Mouse (Mus musculus): ENCODE data around the gene Gbf1.

DNA sequence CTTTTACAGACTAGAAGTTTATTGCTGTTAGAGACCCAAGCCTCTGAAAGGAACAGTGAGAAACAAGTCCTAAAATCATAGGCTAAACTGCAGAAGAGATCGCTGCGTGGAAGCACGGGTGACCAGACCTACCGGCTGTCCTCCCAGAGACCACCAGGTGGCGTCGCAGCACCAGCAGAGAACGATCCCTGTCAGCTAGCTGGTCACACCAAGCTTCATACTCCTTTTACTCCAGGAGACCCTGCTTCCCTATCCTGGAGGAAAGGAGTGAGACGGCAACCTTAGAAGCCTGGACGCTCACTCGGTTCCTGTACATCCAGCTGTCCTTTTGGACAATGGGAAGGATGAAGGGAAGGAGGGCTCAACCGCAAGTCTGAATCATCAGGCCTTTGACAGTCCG is 17.0 kb upstream of the Gbf1 start:
- TF ChIP-seq CTCF (IDR thresholded peaks at IDR 0.05; ENCODE audit: borderline replicate concordance, insufficient read depth, low read length) (peak; percentile 98), POLR2A (IDR thresholded peaks at IDR 0.05; ENCODE audit: low read depth, low read length) (no peak)
